Mouse (Mus musculus) macrophage (primary cell): Measurements from ENCODE around the gene Acot1. TPM values are rescaled to one million over a fixed set of nuclear protein-coding genes. Genes with fewer than 3 reads are reported as not detected.

Experiments used
- H3K27ac ChIP-seq: fragments of 350-480 bp; formaldehyde crosslinking; 2 replicates; pipeline ENCODE4 v1.9.0; 2021
- H3K36me3 ChIP-seq: fragments of 350-480 bp; formaldehyde crosslinking; 2 replicates; pipeline ENCODE4 v1.9.0; 2021; ENCODE audit errors: inconsistent target
- H3K4me3 ChIP-seq: fragments of 350-480 bp; formaldehyde crosslinking; 2 replicates; pipeline ENCODE4 v1.9.0; 2021; ENCODE audit errors: inconsistent target
- H3K79me2 ChIP-seq: fragments of 350-480 bp; formaldehyde crosslinking; 2 replicates; pipeline ENCODE4 v1.9.0; 2021; ENCODE audit errors: inconsistent target
- WGBS: methylation state at CpG from one replicate; pipeline ENCODE4 v1.1.7; 2026; ENCODE audit warnings: inconsistent platforms; ENCODE audit not compliant: missing documents; 5-methylcytosine and 5-hydroxymethylcytosine counted together
- polyA plus RNA-seq: library from polyadenylated mRNA; stranded (reverse); fragments of 250-400 nt; gene quantifications from 3 replicates; pipeline ENCODE4 v1.2.4, GENCODE M21; 2018; ENCODE audit warnings: inconsistent platforms

The Acot1 gene
- polyA plus RNA-seq, 1 experiment from 2014 or later, result 4.4 TPM

DNA sequence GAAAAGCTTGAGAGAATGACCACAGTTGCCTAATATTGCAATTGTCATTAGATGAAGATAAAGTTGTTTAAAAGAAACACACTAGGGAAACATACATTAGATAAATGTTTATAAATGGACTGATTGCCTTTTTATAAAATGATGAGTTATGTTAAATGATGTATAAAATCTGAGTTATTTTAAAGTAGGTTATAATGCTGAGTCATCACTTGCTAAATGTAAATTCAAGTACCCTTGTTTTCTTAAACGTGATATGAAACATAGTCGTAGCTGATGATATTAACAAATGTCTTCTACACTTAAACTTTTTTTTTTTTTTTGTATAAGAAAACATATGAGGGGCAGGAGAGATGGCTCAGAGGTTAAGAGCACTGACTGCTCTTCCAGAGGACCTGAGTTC is 54.5 kb downstream of the Acot1 start:
- no peak overlapping the region for H3K27ac ChIP-seq
- WGBS, result 86% methylated on average over 2 of the region's 2 CpGs
- H3K4me3 ChIP-seq, result no peak overlapping the region
- H3K36me3 ChIP-seq, result no peaks in the 10 kb centered on the region
- no peaks in the 10 kb centered on the region for H3K79me2 ChIP-seq

DNA sequence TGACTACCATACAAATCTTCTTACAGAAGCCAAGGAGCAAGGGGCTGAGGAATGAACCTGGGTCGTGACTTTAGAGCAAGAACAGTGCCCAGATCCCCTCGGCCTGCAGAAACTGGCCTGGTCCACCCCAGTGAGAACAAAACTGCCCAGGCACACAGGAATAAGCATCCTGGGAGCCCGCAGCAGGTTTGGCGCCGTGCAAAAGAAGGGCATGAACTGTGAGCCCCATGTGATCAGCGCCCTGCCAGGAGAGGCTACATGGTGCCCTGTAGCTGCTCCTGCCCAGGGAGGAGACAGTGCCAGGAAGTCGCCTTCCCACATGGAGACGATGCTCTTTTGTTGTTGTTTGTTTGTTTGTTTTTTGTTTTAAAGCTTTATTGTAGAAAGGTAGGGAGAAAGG is 55.3 kb downstream of the Acot1 start:
- Histone ChIP-seq H3K4me3 (no peak overlapping the region), H3K36me3 (no peaks in the 10 kb centered on the region), H3K79me2 (no peaks in the 10 kb centered on the region), H3K27ac (no peak overlapping the region)
- 81% methylated on average over 8 of the region's 8 CpGs for WGBS

DNA sequence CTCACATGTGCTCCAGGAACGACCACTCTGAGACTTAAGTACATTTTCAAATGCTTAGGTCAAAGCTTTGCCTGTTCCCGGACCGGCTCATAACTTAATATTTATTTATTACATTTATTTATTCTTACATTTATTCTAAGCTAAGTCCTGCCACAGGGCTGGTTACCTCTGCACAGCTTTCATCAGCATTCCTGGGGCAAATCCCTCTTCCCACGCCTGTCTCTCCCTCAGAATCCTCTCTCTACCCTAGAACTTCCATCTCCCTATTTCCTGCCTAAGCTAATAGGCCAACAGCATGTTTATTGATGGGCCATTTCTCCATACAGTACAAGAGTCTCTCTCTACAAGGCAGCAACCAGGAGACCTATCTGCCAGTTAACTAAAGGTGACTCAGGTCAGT is 58.5 kb downstream of the Acot1 start:
- H3K27ac ChIP-seq, result no peak overlapping the region
- H3K79me2 ChIP-seq, result no peaks in the 10 kb centered on the region
- no peak overlapping the region for H3K4me3 ChIP-seq
- no peaks in the 10 kb centered on the region for H3K36me3 ChIP-seq
- 85% methylated on average over 4 of the region's 4 CpGs for WGBS

Other genes with a start within 250 kb of the Acot1 start
- not detected in 3 replicates for gene Papln, start 245.9 kb upstream of the Acot1 start, polyA plus RNA-seq
- 32.8 to 57.9 TPM (median 47.1 TPM) in 3 replicates for gene Numb, start 87.6 kb upstream of the Acot1 start, polyA plus RNA-seq
- gene Riox1, start 58.9 kb upstream of the Acot1 start, polyA plus RNA-seq, result 3.4 to 15.2 TPM (median 7.3 TPM) in 3 replicates
- not detected in 3 replicates for gene Heatr4, start 24.6 kb upstream of the Acot1 start, polyA plus RNA-seq
- 9.4 to 14.1 TPM (median 11.7 TPM) in 3 replicates for gene Acot2, start 21.6 kb upstream of the Acot1 start, polyA plus RNA-seq
- gene Acot4, start 28.9 kb downstream of the Acot1 start, polyA plus RNA-seq, result 0.05 to 0.83 TPM (median 0.11 TPM) in 3 replicates
- gene Gm49366, start 29.4 kb downstream of the Acot1 start, polyA plus RNA-seq, result not detected in 3 replicates
- gene Acot3, start 42.7 kb downstream of the Acot1 start, polyA plus RNA-seq, result not detected in 3 replicates
- gene Acot5, start 59.8 kb downstream of the Acot1 start, polyA plus RNA-seq, result not detected in 3 replicates
- gene Acot6, start 91.2 kb downstream of the Acot1 start, polyA plus RNA-seq, result 0.25 to 1.5 TPM (median 0.76 TPM) in 3 replicates
- 1.2 to 2.2 TPM (median 1.7 TPM) in 3 replicates for gene Dnal1, start 104.9 kb downstream of the Acot1 start, polyA plus RNA-seq
- 0.13 to 0.29 TPM (median 0.20 TPM) in 3 replicates for gene Pnma1, start 139.0 kb downstream of the Acot1 start, polyA plus RNA-seq
- 11.0 to 13.7 TPM (median 13.5 TPM) in 3 replicates for gene Elmsan1, start 209.4 kb downstream of the Acot1 start, polyA plus RNA-seq